Mouse (Mus musculus): Measurements from ENCODE around the gene Gm17949. TPM values are rescaled to one million over a fixed set of nuclear protein-coding genes. Genes with fewer than 3 reads are reported as not detected.

Gene Gm17949
- total and polyA plus RNA-seq, 3 experiments: 0.21 to 0.98 (median 0.27) TPM

- ATAC-seq (ENCODE audit: extremely low read depth, insufficient number of reproducible peaks, low FRiP score, poor library complexity, severe bottlenecking) (peak; percentile 84), DNase-seq (ENCODE audit: low spot score) (peak; percentile 70)
- Histone ChIP-seq H3K4me1 (ENCODE audit: insufficient read depth, low read depth, low read length) (peaks cover 38% of the 10 kb centered on the region), H3K27me3 (ENCODE audit: insufficient read depth, low read length) (peaks cover 18% of the 10 kb centered on the region), H3K9me3 (replicated peaks) (no peaks in the 10 kb centered on the region), H3K36me3 (replicated peaks) (peaks cover 35% of the 10 kb centered on the region), H3K4me3 (ENCODE audit: low read depth, low read length) (peak overlapping the region; percentile 97)
- TF ChIP-seq GATA1 (IDR thresholded peaks at IDR 0.05; ENCODE audit: borderline replicate concordance, low read length) (no peak), CTCF (IDR thresholded peaks at IDR 0.05; ENCODE audit: low read depth, low read length) (no peak), TAL1 (conservative IDR thresholded peaks at IDR 0.05; ENCODE audit: low read depth, low read length) (no peak), GATA2 (IDR thresholded peaks at IDR 0.05; ENCODE audit: borderline replicate concordance, low read depth, low read length) (no peak), POLR2AphosphoS5 (IDR thresholded peaks at IDR 0.05; ENCODE audit: insufficient replicate concordance, low read depth, low read length) (no peak)
Measured at GRCm38 (mm10) chr17:56989467-56990114, 21.7 kb upstream of the Gm17949 start.

DNA sequence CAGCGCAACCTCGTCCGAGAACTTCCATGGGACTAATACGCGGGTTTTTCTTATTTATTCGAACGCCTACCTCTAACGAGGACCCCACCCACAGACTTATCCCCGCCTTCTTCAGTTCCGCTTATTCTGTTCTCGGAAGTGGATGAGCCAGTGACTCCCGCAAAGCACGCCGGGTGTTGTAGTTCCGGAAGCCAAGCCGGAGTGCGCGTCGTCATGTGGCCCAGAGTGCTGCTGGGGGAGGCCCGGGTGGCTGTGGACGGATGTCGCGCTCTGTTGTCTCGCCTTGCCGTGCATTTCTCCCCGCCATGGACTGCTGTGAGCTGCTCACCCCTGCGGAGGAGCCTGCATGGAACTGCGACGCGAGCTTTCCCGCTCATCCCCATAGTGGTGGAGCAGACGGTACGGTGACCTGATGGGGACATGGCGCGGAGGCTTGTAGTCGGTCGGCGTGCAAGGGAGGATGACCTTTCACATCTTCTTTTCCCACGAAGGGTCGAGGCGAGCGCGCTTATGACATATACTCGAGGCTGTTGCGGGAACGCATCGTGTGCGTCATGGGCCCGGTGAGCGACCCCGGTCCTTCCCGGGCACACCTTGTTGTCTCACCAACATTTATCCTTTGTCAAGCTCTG is 21.0 kb upstream of the Gm17949 start, which contains the start of gene Clpp:
Gene Clpp, plus strand, starts transcription at position 191 of the 632 bp plus-strand sequence.
- DNase-seq (ENCODE audit: low spot score): peak; percentile 88
- Histone ChIP-seq H3K9me3 (replicated peaks) (no peaks in the 10 kb centered on the region), H3K4me1 (ENCODE audit: insufficient read depth, low read depth, low read length) (peaks cover 38% of the 10 kb centered on the region), H3K27me3 (ENCODE audit: insufficient read depth, low read length) (peaks cover 15% of the 10 kb centered on the region), H3K36me3 (replicated peaks) (peaks cover 41% of the 10 kb centered on the region), H3K4me3 (ENCODE audit: low read depth, low read length) (peak within 1 kb of the TSS; percentile 97)
- ATAC-seq (ENCODE audit: extremely low read depth, insufficient number of reproducible peaks, low FRiP score, poor library complexity, severe bottlenecking): peak; percentile 91
- TF ChIP-seq POLR2AphosphoS5 (IDR thresholded peaks at IDR 0.05; ENCODE audit: insufficient replicate concordance, low read depth, low read length) (0 out of 2 replicates have a peak, but pooled peaks have one; percentile 42), GATA1 (IDR thresholded peaks at IDR 0.05; ENCODE audit: borderline replicate concordance, low read length) (no peak)

DNA sequence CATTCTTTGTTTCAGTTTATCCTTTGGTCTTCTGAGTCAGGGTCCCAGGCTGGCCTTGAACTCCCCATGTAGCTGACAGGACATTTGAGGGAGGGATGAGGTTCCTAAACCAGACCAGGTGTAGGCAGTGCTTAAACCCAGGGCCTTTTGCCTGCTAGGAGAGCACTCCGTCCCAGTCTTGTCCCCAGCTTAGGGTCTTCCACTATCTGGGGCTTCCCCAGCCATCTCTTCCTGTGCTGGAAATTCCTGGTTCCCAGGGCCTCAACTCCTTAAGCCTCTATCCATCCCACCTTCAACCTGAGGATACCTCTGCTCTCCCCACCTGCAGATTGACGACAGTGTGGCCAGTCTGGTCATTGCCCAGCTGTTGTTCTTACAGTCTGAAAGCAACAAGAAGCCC is 20.3 kb upstream of the Gm17949 start:
- ATAC-seq (ENCODE audit: extremely low read depth, insufficient number of reproducible peaks, low FRiP score, poor library complexity, severe bottlenecking) (no peak), DNase-seq (ENCODE audit: low spot score) (no peak)
- TF ChIP-seq TAL1 (conservative IDR thresholded peaks at IDR 0.05; ENCODE audit: low read depth, low read length) (no peak), GATA2 (IDR thresholded peaks at IDR 0.05; ENCODE audit: borderline replicate concordance, low read depth, low read length) (no peak), POLR2AphosphoS5 (IDR thresholded peaks at IDR 0.05; ENCODE audit: insufficient replicate concordance, low read depth, low read length) (no peak), GATA1 (IDR thresholded peaks at IDR 0.05; ENCODE audit: borderline replicate concordance, low read length) (no peak), CTCF (IDR thresholded peaks at IDR 0.05; ENCODE audit: low read depth, low read length) (no peak)
- peaks cover 40% of the 10 kb centered on the region for H3K4me1 ChIP-seq (ENCODE audit: insufficient read depth, low read depth, low read length)
- H3K27me3 ChIP-seq (ENCODE audit: insufficient read depth, low read length): peaks cover 11% of the 10 kb centered on the region
- H3K4me3 ChIP-seq (ENCODE audit: low read depth, low read length): peak overlapping the region; percentile 97
- no peaks in the 10 kb centered on the region for H3K9me3 ChIP-seq (replicated peaks)
- peaks cover 49% of the 10 kb centered on the region for H3K36me3 ChIP-seq (replicated peaks)

GRCm38 (mm10) chr17:56995046-56995445 is 16.2 kb upstream of the Gm17949 start:
- peaks cover 3% of the 10 kb centered on the region; the same call in 1 of the 2 replicates for H3K9me3 ChIP-seq (replicated peaks)
- no peaks in the 10 kb centered on the region for H3K27me3 ChIP-seq (ENCODE audit: insufficient read depth, low read length)
- no peak for ATAC-seq (ENCODE audit: extremely low read depth, insufficient number of reproducible peaks, low FRiP score, poor library complexity, severe bottlenecking)
- no peak for DNase-seq (ENCODE audit: low spot score)
- H3K4me3 ChIP-seq (ENCODE audit: low read depth, low read length): no peak overlapping the region
- TF ChIP-seq GATA2 (IDR thresholded peaks at IDR 0.05; ENCODE audit: borderline replicate concordance, low read depth, low read length) (no peak), CTCF (IDR thresholded peaks at IDR 0.05; ENCODE audit: low read depth, low read length) (no peak), GATA1 (IDR thresholded peaks at IDR 0.05; ENCODE audit: borderline replicate concordance, low read length) (no peak), POLR2AphosphoS5 (IDR thresholded peaks at IDR 0.05; ENCODE audit: insufficient replicate concordance, low read depth, low read length) (no peak), TAL1 (conservative IDR thresholded peaks at IDR 0.05; ENCODE audit: low read depth, low read length) (no peak)
- peaks cover 49% of the 10 kb centered on the region for H3K4me1 ChIP-seq (ENCODE audit: insufficient read depth, low read depth, low read length)
- peaks cover 77% of the 10 kb centered on the region for H3K36me3 ChIP-seq (replicated peaks)

- H3K4me3 ChIP-seq (ENCODE audit: low read depth, low read length): no peak overlapping the region
- no peak for DNase-seq (ENCODE audit: low spot score)
- no peaks in the 10 kb centered on the region for H3K27me3 ChIP-seq (ENCODE audit: insufficient read depth, low read length)
- TF ChIP-seq TAL1 (conservative IDR thresholded peaks at IDR 0.05; ENCODE audit: low read depth, low read length) (no peak), POLR2AphosphoS5 (IDR thresholded peaks at IDR 0.05; ENCODE audit: insufficient replicate concordance, low read depth, low read length) (no peak), GATA2 (IDR thresholded peaks at IDR 0.05; ENCODE audit: borderline replicate concordance, low read depth, low read length) (no peak), GATA1 (IDR thresholded peaks at IDR 0.05; ENCODE audit: borderline replicate concordance, low read length) (no peak)
- no peak for ATAC-seq (ENCODE audit: extremely low read depth, insufficient number of reproducible peaks, low FRiP score, poor library complexity, severe bottlenecking)
- peaks cover 3% of the 10 kb centered on the region; the same call in 1 of the 2 replicates for H3K9me3 ChIP-seq (replicated peaks)
- peaks cover 47% of the 10 kb centered on the region for H3K4me1 ChIP-seq (ENCODE audit: insufficient read depth, low read depth, low read length)
- peaks cover 86% of the 10 kb centered on the region for H3K36me3 ChIP-seq (replicated peaks)
Measured at GRCm38 (mm10) chr17:56996506-56996905, 14.8 kb upstream of the Gm17949 start.

DNA sequence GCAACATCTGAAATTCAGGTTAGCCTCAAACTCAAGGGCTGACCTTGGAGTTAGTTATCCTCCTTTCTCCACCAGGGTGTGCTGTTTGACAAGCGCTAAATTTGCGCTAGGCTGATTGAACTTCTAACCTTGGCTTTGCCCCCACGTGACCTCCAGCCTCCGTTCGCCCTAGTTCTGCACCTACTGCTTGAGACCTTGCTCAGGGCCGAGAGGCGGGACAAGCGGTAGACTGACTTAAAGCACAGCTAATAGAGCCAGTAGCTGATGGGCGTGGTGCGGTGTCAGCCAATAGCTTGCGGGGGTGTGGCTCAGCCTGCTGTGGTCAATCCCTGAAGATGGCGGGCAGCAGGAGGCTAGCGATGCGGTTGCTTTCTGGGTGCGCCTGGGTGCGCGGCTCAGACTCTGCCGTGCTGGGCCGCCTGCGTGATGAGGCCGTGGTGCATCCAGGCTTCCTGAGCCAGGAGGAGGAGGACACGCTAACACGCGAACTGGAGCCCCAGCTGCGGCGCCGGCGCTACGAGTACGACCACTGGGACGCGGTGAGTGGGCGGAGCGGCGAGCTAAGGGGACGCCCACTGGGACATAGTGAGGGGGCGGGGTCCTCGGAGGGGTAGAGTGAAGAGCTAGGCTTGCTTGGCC is 14.1 kb upstream of the Gm17949 start, which contains the start of gene Alkbh7:
Gene Alkbh7, plus strand, starts transcription at position 311 of the 639 bp plus-strand sequence.
- peak; percentile 100 for ATAC-seq (ENCODE audit: extremely low read depth, insufficient number of reproducible peaks, low FRiP score, poor library complexity, severe bottlenecking)
- peak; percentile 95 for DNase-seq (ENCODE audit: low spot score)

More for the DNA sequence above, 14.1 kb upstream of the Gm17949 start, which contains the start of gene Alkbh7:
- TF ChIP-seq POLR2AphosphoS5 (IDR thresholded peaks at IDR 0.05; ENCODE audit: insufficient replicate concordance, low read depth, low read length) (no peak), TAL1 (conservative IDR thresholded peaks at IDR 0.05; ENCODE audit: low read depth, low read length) (no peak), GATA2 (IDR thresholded peaks at IDR 0.05; ENCODE audit: borderline replicate concordance, low read depth, low read length) (no peak), CTCF (IDR thresholded peaks at IDR 0.05; ENCODE audit: low read depth, low read length) (peak; percentile 58), GATA1 (IDR thresholded peaks at IDR 0.05; ENCODE audit: borderline replicate concordance, low read length) (no peak)
- H3K4me1 ChIP-seq (ENCODE audit: insufficient read depth, low read depth, low read length): peaks cover 49% of the 10 kb centered on the region
- H3K9me3 ChIP-seq (replicated peaks): peaks cover 3% of the 10 kb centered on the region; the same call in 1 of the 2 replicates
- peak within 1 kb of the TSS; percentile 88 for H3K4me3 ChIP-seq (ENCODE audit: low read depth, low read length)
- peaks cover 87% of the 10 kb centered on the region for H3K36me3 ChIP-seq (replicated peaks)
- H3K27me3 ChIP-seq (ENCODE audit: insufficient read depth, low read length): no peaks in the 10 kb centered on the region
